Mouse (Mus musculus) CH12.LX (cell line): ENCODE measurements around the gene Slc25a48. TPM values are rescaled to one million over a fixed set of nuclear protein-coding genes. Genes with fewer than 3 reads are reported as not detected.

Source experiments
- DNase-seq: peaks from one replicate; pipeline ENCODE4 v3.0.0-alpha.2; 2013; ENCODE audit errors: extremely low read depth
- H3K27ac ChIP-seq: 2 replicates; pipeline ENCODE4 v1.5.1; 2012; ENCODE audit warnings: low read depth, mild to moderate bottlenecking, control low read depth, moderate library complexity; ENCODE audit not compliant: insufficient read depth
- H3K27me3 ChIP-seq: replicated peaks from 2 replicates; pipeline ENCODE3; 2012; ENCODE audit warnings: inconsistent platforms
- H3K36me3 ChIP-seq, 2 experiments: replicated peaks in 1 of 2; 2 replicates each; pipeline versions ENCODE3 to v1.6.1; 2012; ENCODE audit warnings: inconsistent platforms in 1 of 2, low read length in 1 of 2, mild to moderate bottlenecking in 1 of 2, mixed read lengths in 1 of 2, moderate library complexity in 1 of 2; ENCODE audit not compliant: control insufficient read depth in 1 of 2, insufficient read depth in 1 of 2
- H3K4me1 ChIP-seq, 2 experiments: 2 replicates each; pipeline ENCODE4 v1.6.1; 2012; ENCODE audit warnings: inconsistent platforms in 1 of 2, moderate library complexity in 1 of 2; ENCODE audit not compliant: insufficient read depth in 2 of 2, control insufficient read depth in 1 of 2
- H3K4me2 ChIP-seq: 2 replicates; pipeline ENCODE4 v1.6.1; 2012; ENCODE audit warnings: low read depth, mild to moderate bottlenecking, control low read depth; ENCODE audit not compliant: poor library complexity, insufficient read depth, severe bottlenecking
- H3K4me3 ChIP-seq, 3 experiments: fragments of 150-350 bp in 1 of 3; sonication (generic) in 1 of 3; replicated peaks in 1 of 3; 2 replicates each; pipeline versions ENCODE3 to v1.5.1; 2011 to 2012; ENCODE audit warnings: low read depth in 2 of 3, low read length in 2 of 3, mild to moderate bottlenecking in 2 of 3, moderate library complexity in 2 of 3, control low read depth in 1 of 3, improper control_type of control experiment in 1 of 3, inconsistent platforms in 1 of 3, mixed read lengths in 1 of 3; ENCODE audit not compliant: poor library complexity in 1 of 3
- H3K79me2 ChIP-seq: replicated peaks from 2 replicates; pipeline ENCODE4 v1.6.1; 2012; ENCODE audit warnings: mild to moderate bottlenecking, moderate library complexity; ENCODE audit not compliant: control insufficient read depth, poor library complexity, insufficient read depth, severe bottlenecking; ENCODE audit errors: extremely low read depth
- H3K9ac ChIP-seq: 2 replicates; pipeline ENCODE4 v1.6.1; 2012; ENCODE audit warnings: low read depth, mild to moderate bottlenecking, control low read depth, moderate library complexity; ENCODE audit not compliant: insufficient read depth
- H3K9me3 ChIP-seq: replicated peaks from 2 replicates; pipeline ENCODE3; 2012; ENCODE audit warnings: low read length, inconsistent platforms, mixed read lengths
- CTCF ChIP-seq, 2 experiments: IDR thresholded peaks in 1 of 2; conservative IDR thresholded peaks in 1 of 2; 2 replicates each; pipeline ENCODE4 v1.5.1; 2011 to 2012; ENCODE audit warnings: low read depth in 2 of 2, low read length in 2 of 2, improper control_type of control experiment in 1 of 2, inconsistent platforms in 1 of 2, mild to moderate bottlenecking in 1 of 2, moderate library complexity in 1 of 2
- E2F4 ChIP-seq: IDR thresholded peaks from 2 replicates; pipeline ENCODE4 v1.6.1; 2011; ENCODE audit warnings: low read depth, low read length, improper control_type of control experiment; ENCODE audit not compliant: insufficient replicate concordance
- ELF1 ChIP-seq: IDR thresholded peaks from 2 replicates; pipeline ENCODE4 v1.6.1; 2014; ENCODE audit warnings: low read depth, mild to moderate bottlenecking, inconsistent platforms, low read length, improper control_type of control experiment
- EP300 ChIP-seq: IDR thresholded peaks from 2 replicates; pipeline ENCODE4 v1.6.1; 2011; ENCODE audit warnings: low read length, improper control_type of control experiment
- ETS1 ChIP-seq: conservative IDR thresholded peaks from 2 replicates; pipeline ENCODE4 v1.6.1; 2012; ENCODE audit warnings: low read depth, mild to moderate bottlenecking, inconsistent platforms, low read length, improper control_type of control experiment, moderate library complexity
- HCFC1 ChIP-seq: IDR thresholded peaks from 2 replicates; pipeline ENCODE4 v1.6.1; 2012; ENCODE audit warnings: low read depth, mild to moderate bottlenecking, inconsistent platforms, low read length, improper control_type of control experiment
- IRF4 ChIP-seq: IDR thresholded peaks from 2 replicates; pipeline ENCODE4 v1.6.1; 2014; ENCODE audit warnings: low read depth, mild to moderate bottlenecking, inconsistent platforms, low read length, improper control_type of control experiment
- JUN ChIP-seq: IDR thresholded peaks from 2 replicates; pipeline ENCODE4 v1.6.1; 2011; ENCODE audit warnings: low read depth, mild to moderate bottlenecking, low read length, improper control_type of control experiment, moderate library complexity; ENCODE audit not compliant: insufficient read depth
- JUND ChIP-seq: conservative IDR thresholded peaks from 2 replicates; pipeline ENCODE4 v1.6.1; 2011; ENCODE audit warnings: low read depth, low read length, improper control_type of control experiment
- MEF2A ChIP-seq: IDR thresholded peaks from 2 replicates; pipeline ENCODE4 v1.6.1; 2014; ENCODE audit warnings: low read depth, mild to moderate bottlenecking, inconsistent platforms, low read length, improper control_type of control experiment, borderline replicate concordance
- MYC ChIP-seq: IDR thresholded peaks from 2 replicates; pipeline ENCODE4 v1.6.1; 2011; ENCODE audit warnings: low read depth, mild to moderate bottlenecking, improper control_type of control experiment, low read length
- NELFE ChIP-seq: IDR thresholded peaks from 2 replicates; pipeline ENCODE4 v1.6.1; 2011; ENCODE audit warnings: low read depth, low read length, improper control_type of control experiment
- NRF1 ChIP-seq: IDR thresholded peaks from 2 replicates; pipeline ENCODE4 v1.6.1; 2014; ENCODE audit warnings: low read depth, mild to moderate bottlenecking, inconsistent platforms, low read length, improper control_type of control experiment, moderate library complexity
- PAX5 ChIP-seq: IDR thresholded peaks from 2 replicates; pipeline ENCODE4 v1.6.1; 2012; ENCODE audit warnings: low read length, inconsistent platforms, mixed read lengths
- RCOR1 ChIP-seq: conservative IDR thresholded peaks from 2 replicates; pipeline ENCODE4 v1.6.1; 2012; ENCODE audit warnings: low read depth, mild to moderate bottlenecking, inconsistent platforms, low read length, improper control_type of control experiment
- SIN3A ChIP-seq: IDR thresholded peaks from 2 replicates; pipeline ENCODE4 v1.6.1; 2012; ENCODE audit warnings: low read length, improper control_type of control experiment, inconsistent platforms
- SMC3 ChIP-seq: IDR thresholded peaks from 2 replicates; pipeline ENCODE4 v1.6.1; 2011; ENCODE audit warnings: low read depth, low read length, improper control_type of control experiment
- TBP ChIP-seq: conservative IDR thresholded peaks from 2 replicates; pipeline ENCODE4 v1.6.1; 2011; ENCODE audit warnings: low read depth, low read length, improper control_type of control experiment
- TCF12 ChIP-seq: IDR thresholded peaks from 2 replicates; pipeline ENCODE4 v1.6.1; 2014; ENCODE audit warnings: low read depth, mild to moderate bottlenecking, inconsistent platforms, low read length, improper control_type of control experiment
- USF1 ChIP-seq: IDR thresholded peaks from 2 replicates; pipeline ENCODE4 v1.6.1; 2014; ENCODE audit warnings: low read depth, mild to moderate bottlenecking, inconsistent platforms, low read length, improper control_type of control experiment
- ZKSCAN1 ChIP-seq: IDR thresholded peaks from 2 replicates; pipeline ENCODE4 v1.6.1; 2012; ENCODE audit warnings: low read depth, inconsistent platforms, low read length, improper control_type of control experiment, borderline replicate concordance
- ZNF384 ChIP-seq: IDR thresholded peaks from 2 replicates; pipeline ENCODE4 v1.6.1; 2012; ENCODE audit warnings: low read depth, low read length, improper control_type of control experiment, inconsistent platforms
- dilution Hi-C: fragments of 300-500 bp; cut with MboI; formaldehyde crosslinking; loops from 2 replicates; pipeline ENCODE4 v1.14.3; 2020; ENCODE audit warnings: low sequenced_read_pairs; ENCODE audit not compliant: extremely low pct_unique_long_range_greater_than_20kb, extremely low pct_ligation_motif_present
- in situ Hi-C: fragments of 300-500 bp; cut with MboI; formaldehyde crosslinking; loops from 3 replicates; pipeline ENCODE4 v1.14.3; 2019; ENCODE audit warnings: low sequenced_read_pairs, low pct_ligation_motif_present, low pct_unique_long_range_greater_than_20kb, mixed read lengths
- polyA plus RNA-seq: library from polyadenylated mRNA; unstranded; fragments of >175 nt; gene quantifications from 2 replicates; pipeline ENCODE4 v1.2.1, GENCODE M21; 2012; ENCODE audit warnings: low read depth; ENCODE audit not compliant: insufficient read length
- total RNA-seq, 2 experiments: library from RNA; depleted of rRNA; stranded (reverse); fragments of 300-350 nt in 1 of 2; fragments of >200 nt in 1 of 2; gene quantifications; 2 replicates each; pipeline ENCODE4 v1.2.3; 2012 to 2014

The Slc25a48 gene
- total and polyA plus RNA-seq, 3 experiments = not detected

- peaks cover 0 to 3% of the 10 kb centered on the region in 2 experiments; a peak in 2 of 4 replicates for H3K4me1 ChIP-seq
- H3K27me3 ChIP-seq = peaks cover 88% of the 10 kb centered on the region
- H3K27ac ChIP-seq = no peak overlapping the region
- no peaks in the 10 kb centered on the region for H3K79me2 ChIP-seq
- no peaks in the 10 kb centered on the region for H3K9me3 ChIP-seq
- H3K4me2 ChIP-seq = no peak overlapping the region
- H3K9ac ChIP-seq = no peak overlapping the region
- no peaks in the 10 kb centered on the region for H3K36me3 ChIP-seq
- H3K4me3 ChIP-seq = no peak overlapping the region
- dilution Hi-C loops = no loop called here
- DNase-seq = no peak
- in situ Hi-C loops = no loop called here
- no peak for TF ChIP-seq E2F4
- no peak for TF ChIP-seq SMC3
- no peak for TF ChIP-seq ELF1
- no peak for TF ChIP-seq TBP
- no peak for TF ChIP-seq NELFE
Measured at GRCm38 (mm10) chr13:56467786-56468185, 29.6 kb downstream of the Slc25a48 start.

- in situ Hi-C loops = no loop called here
- Histone ChIP-seq H3K79me2 (no peaks in the 10 kb centered on the region), H3K4me2 (no peak overlapping the region), H3K9ac (no peak overlapping the region), H3K27me3 (peaks cover 88% of the 10 kb centered on the region), H3K9me3 (no peaks in the 10 kb centered on the region), H3K27ac (no peak overlapping the region), H3K36me3 (no peaks in the 10 kb centered on the region), H3K4me1 (peaks cover 0 to 3% of the 10 kb centered on the region in 2 experiments; a peak in 2 of 4 replicates), H3K4me3 (no peak overlapping the region)
- TF ChIP-seq CTCF (conservative IDR thresholded peaks at IDR 0.05 in 1 of 2, IDR thresholded peaks at IDR 0.05 in 1 of 2; ENCODE audit: low read depth in 2 of 2, low read length in 2 of 2) (no peak), TCF12 (no peak), NRF1 (no peak), USF1 (no peak), SIN3A (no peak), MYC (no peak), JUN (no peak), RCOR1 (no peak)
- dilution Hi-C loops = no loop called here
- no peak for DNase-seq
Measured at GRCm38 (mm10) chr13:56468536-56468935, 30.4 kb downstream of the Slc25a48 start.

- no peaks in the 10 kb centered on the region for H3K36me3 ChIP-seq
- H3K79me2 ChIP-seq = no peaks in the 10 kb centered on the region
- no peak overlapping the region for H3K9ac ChIP-seq
- no peaks in the 10 kb centered on the region for H3K9me3 ChIP-seq
- in situ Hi-C loops = loop anchor here (10.0 kb wide), 2 partner anchors 74 to 184 kb away; partner anchors contain the start of gene Lect2
- TF ChIP-seq PAX5 (no peak), ELF1 (no peak), RCOR1 (no peak), MEF2A (no peak), ZKSCAN1 (no peak), MYC (no peak), HCFC1 (no peak), JUND (no peak), E2F4 (no peak), IRF4 (no peak), ZNF384 (no peak), ETS1 (no peak), CTCF (conservative IDR thresholded peaks at IDR 0.05 in 1 of 2, IDR thresholded peaks at IDR 0.05 in 1 of 2; ENCODE audit: low read depth in 2 of 2, low read length in 2 of 2) (no peak), TCF12 (no peak), SIN3A (no peak), EP300 (no peak)
- H3K4me2 ChIP-seq = no peak overlapping the region
- no peak overlapping the region for H3K4me3 ChIP-seq
- H3K27me3 ChIP-seq = peaks cover 81% of the 10 kb centered on the region
- DNase-seq = no peak
- H3K4me1 ChIP-seq = peaks cover 0 to 9% of the 10 kb centered on the region in 2 experiments; a peak in 2 of 4 replicates
- H3K27ac ChIP-seq = no peak overlapping the region
- dilution Hi-C loops = no loop called here
Measured at GRCm38 (mm10) chr13:56471211-56471610, 33.1 kb downstream of the Slc25a48 start.
